Mouse (Mus musculus): ENCODE data around the gene Fkbp10.

DNA sequence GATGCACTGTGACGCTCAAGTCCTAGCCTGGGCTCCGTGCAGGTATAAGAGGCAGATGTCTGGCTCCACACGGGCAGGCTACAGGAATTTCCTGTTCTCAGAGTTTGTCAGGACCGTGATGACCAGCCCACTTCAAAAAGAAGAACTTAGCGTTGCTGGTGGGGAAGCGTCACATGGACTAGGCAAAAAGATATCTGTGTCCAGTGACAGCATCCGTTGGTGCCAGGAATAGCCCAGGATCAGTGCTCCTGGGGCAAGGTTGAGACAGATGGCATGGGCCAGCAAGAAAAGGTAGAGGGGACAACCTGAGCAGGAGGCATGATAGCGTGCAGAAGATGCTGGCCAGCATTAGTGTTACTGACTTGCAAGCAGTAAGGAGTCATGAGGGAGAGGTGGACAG is 45.7 kb upstream of the Fkbp10 start:
- TF ChIP-seq CTCF (IDR thresholded peaks at IDR 0.05; ENCODE audit: extremely low read depth, insufficient read length, insufficient replicate concordance, low read depth, low read length) (no peak), POLR2A (IDR thresholded peaks at IDR 0.05; ENCODE audit: low read depth, low read length) (no peak)
